ENCODE assay signal across 1 mouse cellular context in the genomic region with DNA sequence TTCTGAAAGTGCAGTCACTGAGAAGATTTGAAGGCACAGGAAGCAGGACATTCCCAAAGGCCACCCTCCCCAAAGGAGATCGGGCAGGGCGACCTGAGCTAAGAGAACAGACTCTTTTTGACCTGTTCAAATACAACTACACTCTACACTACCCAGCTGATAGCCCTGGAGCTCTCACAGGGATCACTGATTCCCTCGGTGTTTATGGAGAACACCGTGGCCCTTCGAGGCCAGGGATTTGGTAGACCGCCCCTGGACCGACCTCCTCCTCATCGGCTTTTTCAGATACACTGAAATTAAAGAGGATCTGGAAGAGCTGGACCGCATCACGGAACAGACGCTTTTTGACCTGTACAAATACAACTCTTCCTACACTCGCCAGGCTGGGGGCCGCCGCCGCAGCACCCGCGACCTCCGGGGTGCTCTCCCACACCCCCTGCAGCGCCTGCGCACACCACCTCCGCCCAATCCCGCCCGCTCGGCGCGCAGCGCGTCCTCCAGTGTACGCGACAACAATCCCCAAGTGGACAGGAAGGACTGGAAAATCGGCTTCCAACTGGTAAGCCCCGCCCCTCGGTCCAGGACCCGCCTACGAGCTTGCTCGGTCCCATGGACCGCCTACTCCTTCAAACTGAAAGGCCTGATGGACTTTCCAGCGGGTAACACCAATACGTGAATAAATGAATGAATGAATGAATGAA.
TF ChIP-seq lines count a peak whose summit lies in the region.

No protein-coding gene starts in this region.

TF ChIP-seq in C2C12, 6 proteins besides CTCF, POLR2A, EP300 and RAD21:
- TF ChIP-seq FOSL1 (IDR thresholded peaks at IDR 0.05; ENCODE audit: insufficient read depth, low read length, poor library complexity, severe bottlenecking), result no peak
- no peak for TF ChIP-seq MYOD1 (IDR thresholded peaks at IDR 0.05; ENCODE audit: control insufficient read depth, insufficient read length, low read depth)
- no peak for TF ChIP-seq MYOG (IDR thresholded peaks at IDR 0.05; ENCODE audit: control insufficient read depth, extremely low read depth, insufficient read length)
- TF ChIP-seq CEBPB (IDR thresholded peaks at IDR 0.05; ENCODE audit: low read depth), result no peak
- TF ChIP-seq MAX (IDR thresholded peaks at IDR 0.05), result no peak
- TF ChIP-seq USF1 (IDR thresholded peaks at IDR 0.05; ENCODE audit: low read depth), result no peak
